Mouse (Mus musculus): Measurements from ENCODE around the gene Nt5dc2. TPM values are rescaled to one million over a fixed set of nuclear protein-coding genes. Genes with fewer than 3 reads are reported as not detected.

The Nt5dc2 gene
- total RNA-seq, 2 experiments from 2014 or later, result 10.9 to 11.0 TPM

Other genes starting within 250 kb of the Nt5dc2 start
- not detected in 2 replicates for gene Itih4, start 244.6 kb upstream of the Nt5dc2 start, total RNA-seq (2015; ENCODE audit: low replicate concordance)
- gene Itih4, start 244.6 kb upstream of the Nt5dc2 start, total RNA-seq (2017; ENCODE audit: low replicate concordance), result not detected in 2 replicates
- gene Itih3, start 207.3 kb upstream of the Nt5dc2 start, total RNA-seq (2015; ENCODE audit: low replicate concordance), result not detected in 2 replicates
- gene Itih3, start 207.3 kb upstream of the Nt5dc2 start, total RNA-seq (2017; ENCODE audit: low replicate concordance), result not detected in 2 replicates
- not detected in 2 replicates for gene Itih1, start 187.8 kb upstream of the Nt5dc2 start, total RNA-seq (2015; ENCODE audit: low replicate concordance)
- gene Itih1, start 187.8 kb upstream of the Nt5dc2 start, total RNA-seq (2017; ENCODE audit: low replicate concordance), result not detected in 2 replicates
- gene Nek4, start 179.7 kb upstream of the Nt5dc2 start, total RNA-seq (2015; ENCODE audit: low replicate concordance), result 0.36 and 2.9 TPM in 2 replicates
- 1.8 and 2.2 TPM in 2 replicates for gene Nek4, start 179.7 kb upstream of the Nt5dc2 start, total RNA-seq (2017; ENCODE audit: low replicate concordance)
- gene Glt8d1, start 129.7 kb upstream of the Nt5dc2 start, total RNA-seq (2015; ENCODE audit: low replicate concordance), result 21.0 and 37.8 TPM in 2 replicates
- gene Glt8d1, start 129.7 kb upstream of the Nt5dc2 start, total RNA-seq (2017; ENCODE audit: low replicate concordance), result 7.1 and 16.7 TPM in 2 replicates
- 77.8 and 139 TPM in 2 replicates for gene Spcs1, start 129.4 kb upstream of the Nt5dc2 start, total RNA-seq (2015; ENCODE audit: low replicate concordance)
- gene Spcs1, start 129.4 kb upstream of the Nt5dc2 start, total RNA-seq (2017; ENCODE audit: low replicate concordance), result 41.7 and 80.6 TPM in 2 replicates
- gene Pbrm1, start 111.9 kb upstream of the Nt5dc2 start, total RNA-seq (2015; ENCODE audit: low replicate concordance), result 137 and 157 TPM in 2 replicates
- 163 and 194 TPM in 2 replicates for gene Pbrm1, start 111.9 kb upstream of the Nt5dc2 start, total RNA-seq (2017; ENCODE audit: low replicate concordance)
- gene Gnl3, start 111.9 kb upstream of the Nt5dc2 start, total RNA-seq (2015; ENCODE audit: low replicate concordance), result 53.7 and 58.0 TPM in 2 replicates
- 33.6 and 40.5 TPM in 2 replicates for gene Gnl3, start 111.9 kb upstream of the Nt5dc2 start, total RNA-seq (2017; ENCODE audit: low replicate concordance)
- 20.2 and 35.2 TPM in 2 replicates for gene Smim4, start 2.1 kb upstream of the Nt5dc2 start, total RNA-seq (2015; ENCODE audit: low replicate concordance)
- 11.2 and 15.3 TPM in 2 replicates for gene Smim4, start 2.1 kb upstream of the Nt5dc2 start, total RNA-seq (2017; ENCODE audit: low replicate concordance)
- gene Stab1, start 37.6 kb downstream of the Nt5dc2 start, total RNA-seq (2015; ENCODE audit: low replicate concordance), result 27.2 TPM in 1 of 2 replicates, not detected in the other
- 0.64 TPM in 1 of 2 replicates, not detected in the other for gene Stab1, start 37.6 kb downstream of the Nt5dc2 start, total RNA-seq (2017; ENCODE audit: low replicate concordance)
- gene Tnnc1, start 77.3 kb downstream of the Nt5dc2 start, total RNA-seq (2015; ENCODE audit: low replicate concordance), result not detected in 2 replicates
- not detected in 2 replicates for gene Tnnc1, start 77.3 kb downstream of the Nt5dc2 start, total RNA-seq (2017; ENCODE audit: low replicate concordance)
- gene Nisch, start 85.9 kb downstream of the Nt5dc2 start, total RNA-seq (2015; ENCODE audit: low replicate concordance), result 55.1 and 59.1 TPM in 2 replicates
- 48.8 and 49.1 TPM in 2 replicates for gene Nisch, start 85.9 kb downstream of the Nt5dc2 start, total RNA-seq (2017; ENCODE audit: low replicate concordance)
- gene Sema3g, start 86.8 kb downstream of the Nt5dc2 start, total RNA-seq (2015; ENCODE audit: low replicate concordance), result not detected in 2 replicates
- gene Sema3g, start 86.8 kb downstream of the Nt5dc2 start, total RNA-seq (2017; ENCODE audit: low replicate concordance), result not detected in 2 replicates
- 2.1 and 7.2 TPM in 2 replicates for gene Phf7, start 120.3 kb downstream of the Nt5dc2 start, total RNA-seq (2015; ENCODE audit: low replicate concordance)
- gene Phf7, start 120.3 kb downstream of the Nt5dc2 start, total RNA-seq (2017; ENCODE audit: low replicate concordance), result 3.1 and 4.4 TPM in 2 replicates
- gene Bap1, start 120.4 kb downstream of the Nt5dc2 start, total RNA-seq (2015; ENCODE audit: low replicate concordance), result 15.5 and 23.8 TPM in 2 replicates
- gene Bap1, start 120.4 kb downstream of the Nt5dc2 start, total RNA-seq (2017; ENCODE audit: low replicate concordance), result 42.6 and 58.7 TPM in 2 replicates
- gene Dnah1, start 192.8 kb downstream of the Nt5dc2 start, total RNA-seq (2015; ENCODE audit: low replicate concordance), result 0.36 TPM in 1 of 2 replicates, not detected in the other
- under 0.01 TPM in 1 of 2 replicates, not detected in the other for gene Dnah1, start 192.8 kb downstream of the Nt5dc2 start, total RNA-seq (2017; ENCODE audit: low replicate concordance)
- gene Capn7, start 205.6 kb downstream of the Nt5dc2 start, total RNA-seq (2015; ENCODE audit: low replicate concordance), result 18.0 and 29.9 TPM in 2 replicates
- 19.0 and 23.8 TPM in 2 replicates for gene Capn7, start 205.6 kb downstream of the Nt5dc2 start, total RNA-seq (2017; ENCODE audit: low replicate concordance)

All from erythroid progenitor cell, adult 5-6 weeks (primary cell).